ENCODE assay signal across 8 mouse cellular contexts in the genomic region with DNA sequence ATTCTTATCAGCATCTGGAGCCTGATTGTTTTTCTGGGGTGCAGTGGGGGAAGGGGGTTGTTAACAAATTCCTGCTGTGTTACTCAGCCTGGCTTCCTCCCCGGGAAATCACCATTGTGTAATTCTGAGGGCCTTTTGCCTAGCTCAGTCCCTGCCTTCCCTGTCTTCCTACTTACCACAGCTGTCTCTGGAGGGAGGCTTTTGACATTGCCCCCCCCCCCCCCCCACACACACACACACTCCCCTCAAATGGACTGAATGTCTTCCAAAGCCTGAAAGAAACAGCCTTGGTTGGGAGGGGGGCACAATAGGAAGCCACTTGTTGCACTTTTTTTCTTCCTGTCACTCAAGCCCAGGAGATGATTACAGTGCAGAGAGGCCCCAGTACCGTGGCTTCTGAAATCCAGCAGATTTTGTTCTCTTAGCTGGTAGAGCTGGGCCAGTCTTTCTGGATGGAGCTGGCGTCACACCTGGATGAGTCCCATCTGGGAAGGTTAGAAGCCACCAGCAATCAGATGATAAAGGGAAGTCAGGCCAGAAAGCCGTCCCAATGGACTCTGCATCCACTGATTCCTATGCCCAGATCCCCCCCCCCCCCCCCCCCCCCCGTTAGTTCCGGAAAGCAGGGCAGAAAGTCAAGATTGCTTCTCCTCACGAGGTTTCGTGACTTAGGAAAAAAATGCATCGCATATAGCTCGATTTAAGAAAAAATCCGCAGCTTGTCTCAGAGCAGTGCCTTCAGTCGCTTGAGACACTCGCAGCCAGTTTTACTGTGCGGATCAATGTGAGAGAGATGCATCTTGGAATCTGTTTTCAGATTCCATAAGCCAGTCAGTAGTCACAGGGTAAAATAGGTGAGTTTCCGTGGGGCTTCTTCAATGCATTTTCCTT. TPM values are rescaled to one million over a fixed set of nuclear protein-coding genes. Genes with fewer than 3 reads are reported as not detected.
DNase-seq lines count a peak whose midpoint lies in the region; ATAC-seq lines count a peak whose summit lies in the region.

No protein-coding gene starts in this region.

- no peak overlapping the region for H3K27ac ChIP-seq in forebrain, embryonic 13.5 days
- H3K27ac ChIP-seq in midbrain, embryonic 16.5 days (ENCODE audit: low read length): no peak overlapping the region

- H3K4me1 ChIP-seq in forebrain, embryonic 13.5 days: peaks cover 18% of the 10 kb centered on the region
- H3K4me1 ChIP-seq in midbrain, embryonic 16.5 days (ENCODE audit: control insufficient read depth, insufficient read depth, low read length): peaks cover 31% of the 10 kb centered on the region

- no peaks in the 10 kb centered on the region for H3K27me3 ChIP-seq in forebrain, embryonic 13.5 days
- no peaks in the 10 kb centered on the region for H3K27me3 ChIP-seq in midbrain, embryonic 16.5 days (ENCODE audit: control insufficient read depth, insufficient read depth, low read depth, low read length)

- H3K4me3 ChIP-seq in forebrain, embryonic 13.5 days: no peak overlapping the region
- H3K4me3 ChIP-seq in midbrain, embryonic 16.5 days (ENCODE audit: low read depth, low read length): no peak overlapping the region

- no peak overlapping the region for H3K9ac ChIP-seq in forebrain, embryonic 13.5 days
- H3K9ac ChIP-seq in midbrain, embryonic 16.5 days (ENCODE audit: low read depth, low read length): 0 out of 2 replicates have a peak overlapping the region, but pooled peaks have one; percentile 34

- no peaks in the 10 kb centered on the region for H3K9me3 ChIP-seq in forebrain, embryonic 13.5 days (replicated peaks)
- H3K9me3 ChIP-seq in midbrain, embryonic 16.5 days (replicated peaks; ENCODE audit: control insufficient read depth, low read length, poor library complexity, severe bottlenecking): no peaks in the 10 kb centered on the region

- H3K4me2 ChIP-seq in forebrain, embryonic 13.5 days: peak overlapping the region; percentile 10; the same call in 1 of the 2 replicates
- H3K4me2 ChIP-seq in midbrain, embryonic 16.5 days (ENCODE audit: low read length): no peak overlapping the region

- H3K36me3 ChIP-seq in forebrain, embryonic 13.5 days (ENCODE audit: poor library complexity, severe bottlenecking): peaks cover 28% of the 10 kb centered on the region
- peaks cover 20% of the 10 kb centered on the region for H3K36me3 ChIP-seq in midbrain, embryonic 16.5 days (ENCODE audit: control insufficient read depth, insufficient read depth, low read length)

- DNase-seq in urinary bladder, postnatal 14 days (ENCODE audit: low spot score): peak; percentile 75
- DNase-seq in urinary bladder, adult 2 months (ENCODE audit: low spot score): no peak
- peak; percentile 19 for DNase-seq in liver
- no peak for DNase-seq in spleen, postnatal 14 days (ENCODE audit: low spot score in 2 of 2)

- peak; percentile 61 for ATAC-seq in forebrain, embryonic 13.5 days
- ATAC-seq in hematopoietic stem cell, adult 5-6 weeks (replicated peaks in 1 of 2; ENCODE audit: insufficient read depth in 1 of 2, low FRiP score in 2 of 2, low TSS enrichment in 1 of 2, low read depth in 1 of 2, poor library complexity in 2 of 2, severe bottlenecking in 2 of 2): peak; percentile 2 to 33; a peak in 1 of 4 replicates
- ATAC-seq in midbrain, embryonic 16.5 days: peak; percentile 79
- ATAC-seq in erythroid progenitor cell, adult 5-6 weeks (replicated peaks; ENCODE audit: low FRiP score, poor library complexity, severe bottlenecking): no peak

- WGBS in forebrain, embryonic 13.5 days: 12% methylated on average over 14 of the region's 15 CpGs
- WGBS in midbrain, embryonic 16.5 days: 15% methylated on average over 13 of the region's 15 CpGs

RNA-seq across cellular contexts. Expression of gene Klf6, which starts 9.3 kb away (rescaled TPM):
- polyA plus RNA-seq in urinary bladder, adult 2 months (2012; rRNA removed): 50.0 and 53.2 TPM in 2 replicates
- polyA plus RNA-seq in forebrain, embryonic 13.5 days (2015; fragmentation: Nextera tagmentation; extraction: Ambion mirVana): 61.4 and 63.5 TPM in 2 replicates
- 269 and 295 TPM in 2 replicates for total RNA-seq in hematopoietic stem cell, adult 5-6 weeks (2017)
- 132 and 146 TPM in 2 replicates for polyA plus RNA-seq in midbrain, embryonic 16.5 days (2015; fragmentation: Nextera tagmentation; extraction: Ambion mirVana)
- 18.9 and 32.4 TPM in 2 replicates for total RNA-seq in erythroid progenitor cell, adult 5-6 weeks (2015; ENCODE audit: low replicate concordance)
- total RNA-seq in erythroid progenitor cell, adult 5-6 weeks (2017; ENCODE audit: low replicate concordance): 15.5 and 21.9 TPM in 2 replicates

Comparison
In these comparisons a context has a peak if more than half of its experiments do, and no peak if none do; other contexts are left out.
1. DNase-seq: peak in urinary bladder, postnatal 14 days (single experiment) and liver (single experiment); none in urinary bladder, adult 2 months (single experiment) and spleen, postnatal 14 days (0 of 2).